Mouse (Mus musculus) hindbrain, embryonic 16.5 days (tissue): ENCODE data around the gene Gpr25. TPM values are rescaled to one million over a fixed set of nuclear protein-coding genes. Genes with fewer than 3 reads are reported as not detected.

Experiments used
- ATAC-seq: fragments of 200-750 bp; cut with Nextera tagmentation; 2 replicates; pipeline ENCODE4 v1.8.0; 2017; ENCODE audit warnings: moderate TSS enrichment, moderate library complexity
- H3K27ac ChIP-seq: fragments of 300-500 bp; sonication (generic); 2 replicates; pipeline ENCODE4 v1.5.1; 2014; ENCODE audit warnings: low read depth, mild to moderate bottlenecking, control low read depth, low read length, moderate library complexity
- H3K27me3 ChIP-seq: fragments of 300-500 bp; sonication (generic); replicated peaks from 2 replicates; pipeline ENCODE4 v1.6.1; 2014; ENCODE audit warnings: low read length; ENCODE audit not compliant: control insufficient read depth, insufficient read depth
- H3K36me3 ChIP-seq: fragments of 300-500 bp; sonication (generic); 2 replicates; pipeline ENCODE4 v1.6.1; 2014; ENCODE audit warnings: mild to moderate bottlenecking, low read length, moderate library complexity, mixed read lengths; ENCODE audit not compliant: control insufficient read depth, insufficient read depth
- H3K4me1 ChIP-seq: fragments of 300-500 bp; sonication (generic); 2 replicates; pipeline ENCODE4 v1.6.1; 2014; ENCODE audit warnings: low read depth, low read length; ENCODE audit not compliant: control insufficient read depth, insufficient read depth
- H3K4me2 ChIP-seq: fragments of 300-500 bp; sonication (generic); 2 replicates; pipeline ENCODE4 v1.6.1; 2014; ENCODE audit warnings: mild to moderate bottlenecking, low read length, control low read depth, moderate library complexity
- H3K4me3 ChIP-seq: fragments of 300-500 bp; sonication (generic); 2 replicates; pipeline ENCODE4 v1.5.1; 2014; ENCODE audit warnings: mild to moderate bottlenecking, low read length, control low read depth, moderate library complexity
- H3K9ac ChIP-seq: fragments of 300-500 bp; sonication (generic); 2 replicates; pipeline ENCODE4 v1.6.1; 2014; ENCODE audit warnings: low read depth, mild to moderate bottlenecking, control low read depth, low read length, moderate library complexity
- H3K9me3 ChIP-seq: fragments of 300-500 bp; sonication (generic); 2 replicates; pipeline ENCODE4 v1.6.1; 2014; ENCODE audit warnings: mild to moderate bottlenecking, low read length, moderate library complexity; ENCODE audit not compliant: control insufficient read depth
- WGBS: fragments of 180-500 bp; shearing (Covaris S2); extraction: QIAGEN DNeasy Blood & Tissue Kit; methylation state at CpG from one replicate; pipeline ENCODE4 v1.1.7; 2014; 5-methylcytosine and 5-hydroxymethylcytosine counted together
- polyA plus RNA-seq: library from polyadenylated mRNA; unstranded; fragments of >200 nt; fragmentation: Nextera tagmentation; extraction: Ambion mirVana; gene quantifications from 2 replicates; pipeline ENCODE4 v1.2.1, GENCODE M21; 2015

The Gpr25 gene
- polyA plus RNA-seq, 1 experiment from 2014 or later, result 1.4 TPM

DNA sequence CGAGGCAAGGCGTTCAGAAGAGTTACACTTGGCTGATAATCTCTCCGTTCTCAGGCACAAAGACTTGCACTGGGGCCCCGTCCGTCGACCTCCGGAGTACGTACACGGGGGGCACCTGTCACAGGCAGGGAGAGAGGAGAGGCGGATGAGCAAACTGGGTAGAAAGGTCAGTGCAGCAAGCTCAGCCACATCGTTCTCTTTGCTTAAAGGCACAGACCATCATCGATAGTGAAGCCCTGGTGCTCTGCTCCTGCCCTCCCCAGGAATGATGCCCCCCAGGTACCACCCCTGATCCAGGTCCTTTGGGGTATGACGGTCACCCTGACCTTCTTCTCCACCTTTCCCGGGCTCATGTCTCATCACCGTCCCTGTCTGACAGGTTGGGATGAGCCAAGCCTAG is 46.4 kb downstream of the Gpr25 start:
- no peak for ATAC-seq
- Histone ChIP-seq H3K27ac (no peak overlapping the region), H3K27me3 (no peaks in the 10 kb centered on the region), H3K36me3 (no peaks in the 10 kb centered on the region), H3K9me3 (no peaks in the 10 kb centered on the region), H3K4me3 (no peak overlapping the region), H3K4me2 (no peak overlapping the region), H3K4me1 (no peaks in the 10 kb centered on the region), H3K9ac (no peak overlapping the region)
- WGBS, result 80% methylated on average over 15 of the region's 15 CpGs

DNA sequence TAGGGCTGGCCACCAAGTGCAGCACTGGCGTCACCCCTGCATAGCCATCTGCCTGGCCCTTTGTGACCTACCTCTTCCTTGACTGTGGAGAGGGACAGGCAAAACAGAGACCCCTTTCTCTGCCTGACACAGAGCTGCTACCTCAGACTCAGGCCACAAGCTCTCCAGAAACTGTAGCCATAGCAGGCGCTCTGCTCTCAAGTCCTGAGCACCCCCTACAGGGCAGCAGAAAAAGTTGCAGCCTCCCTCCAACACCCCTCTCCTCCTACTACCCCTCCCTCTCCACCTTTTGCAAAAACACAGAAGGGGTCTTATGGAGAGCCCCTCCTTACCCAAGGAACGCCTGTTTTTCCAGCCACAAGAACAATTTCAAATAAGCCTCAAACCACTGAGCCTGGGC is 47.9 kb downstream of the Gpr25 start, which contains the start of gene Mroh3:
TSS of gene Mroh3 (minus strand) at position 26 of the 400 bp plus-strand sequence.
- peak; percentile 59; the same call in 1 of the 2 replicates for ATAC-seq
- no peaks in the 10 kb centered on the region for H3K27me3 ChIP-seq
- 21% methylated on average over 3 of the region's 3 CpGs for WGBS

More for the DNA sequence above, 47.9 kb downstream of the Gpr25 start, which contains the start of gene Mroh3:
- H3K4me1 ChIP-seq, result no peaks in the 10 kb centered on the region
- H3K36me3 ChIP-seq, result no peaks in the 10 kb centered on the region
- no peak within 1 kb of the TSS for H3K4me2 ChIP-seq
- no peak within 1 kb of the TSS for H3K27ac ChIP-seq
- no peak within 1 kb of the TSS for H3K4me3 ChIP-seq
- no peak within 1 kb of the TSS for H3K9ac ChIP-seq
- no peaks in the 10 kb centered on the region for H3K9me3 ChIP-seq

Other genes starting within 250 kb of the Gpr25 start
- gene Ascl5, start 210.1 kb downstream of the Gpr25 start, polyA plus RNA-seq, result not detected in 2 replicates
- 0.45 and 0.66 TPM in 2 replicates for gene Cacna1s, start 208.1 kb downstream of the Gpr25 start, polyA plus RNA-seq
- 43.6 and 44.3 TPM in 2 replicates for gene Kif21b, start 129.5 kb downstream of the Gpr25 start, polyA plus RNA-seq
- not detected in 2 replicates for gene Mroh3, start 48.0 kb downstream of the Gpr25 start, polyA plus RNA-seq
- gene Inava, start 26.6 kb downstream of the Gpr25 start, polyA plus RNA-seq, result 2.6 TPM in 2 replicates
- 23.6 and 25.8 TPM in 2 replicates for gene Camsap2, start 85.2 kb upstream of the Gpr25 start, polyA plus RNA-seq
- 17.2 TPM in 2 replicates for gene Ddx59, start 154.4 kb upstream of the Gpr25 start, polyA plus RNA-seq
- 0.74 and 0.87 TPM in 2 replicates for gene Kif14, start 205.5 kb upstream of the Gpr25 start, polyA plus RNA-seq